Mouse (Mus musculus) limb, embryonic 14.5 days (tissue): ENCODE measurements around the gene Atg4a-ps. TPM values are rescaled to one million over a fixed set of nuclear protein-coding genes. Genes with fewer than 3 reads are reported as not detected.

Source experiments
- ATAC-seq: fragments of 200-750 bp; cut with Nextera tagmentation; 2 replicates; pipeline ENCODE4 v1.8.0; 2017; ENCODE audit warnings: low read depth, moderate number of reproducible peaks, moderate TSS enrichment; ENCODE audit not compliant: low FRiP score
- DNase-seq: peaks from one replicate; pipeline ENCODE4 v3.0.0-alpha.2; 2015; ENCODE audit warnings: low spot score
- H3K27ac ChIP-seq: fragments of 300-500 bp; sonication (generic); replicated peaks from 2 replicates; pipeline ENCODE4 v1.5.1; 2014; ENCODE audit warnings: low read depth, mild to moderate bottlenecking, low read length, moderate library complexity, mixed read lengths
- H3K27me3 ChIP-seq: fragments of 300-500 bp; sonication (generic); 2 replicates; pipeline ENCODE4 v1.6.1; 2014; ENCODE audit warnings: low read length, mixed read lengths; ENCODE audit not compliant: control insufficient read depth, insufficient read depth
- H3K36me3 ChIP-seq: fragments of 300-500 bp; sonication (generic); 2 replicates; pipeline ENCODE4 v1.6.1; 2014; ENCODE audit warnings: mild to moderate bottlenecking, low read length, moderate library complexity, mixed read lengths; ENCODE audit not compliant: control insufficient read depth, insufficient read depth
- H3K4me1 ChIP-seq: fragments of 300-500 bp; sonication (generic); 2 replicates; pipeline ENCODE4 v1.6.1; 2014; ENCODE audit warnings: antibody characterized with exemption, low read length, mixed read lengths; ENCODE audit not compliant: control insufficient read depth, insufficient read depth
- H3K4me2 ChIP-seq: fragments of 300-500 bp; sonication (generic); replicated peaks from 2 replicates; pipeline ENCODE4 v1.6.1; 2014; ENCODE audit warnings: low read depth, mild to moderate bottlenecking, low read length, moderate library complexity; ENCODE audit not compliant: severe bottlenecking
- H3K4me3 ChIP-seq: fragments of 300-500 bp; sonication (generic); replicated peaks from 2 replicates; pipeline ENCODE4 v1.5.1; 2014; ENCODE audit warnings: low read length
- H3K9ac ChIP-seq: fragments of 300-500 bp; sonication (generic); 2 replicates; pipeline ENCODE4 v1.6.1; 2014; ENCODE audit warnings: mild to moderate bottlenecking, low read depth, low read length, moderate library complexity; ENCODE audit not compliant: severe bottlenecking
- H3K9me3 ChIP-seq: fragments of 300-500 bp; sonication (generic); 2 replicates; pipeline ENCODE4 v1.6.1; 2016; ENCODE audit warnings: low read length; ENCODE audit not compliant: control insufficient read depth
- POLR2A ChIP-seq: fragments of 200-500 bp; IDR thresholded peaks from 2 replicates; pipeline ENCODE4 v1.8.0; 2012; ENCODE audit warnings: inconsistent platforms, mild to moderate bottlenecking, moderate library complexity, borderline replicate concordance; ENCODE audit not compliant: insufficient read depth, insufficient read length; ENCODE audit errors: extremely low read depth
- WGBS: fragments of 180-500 bp; shearing (Covaris S2); extraction: QIAGEN DNeasy Blood & Tissue Kit; methylation state at CpG from one replicate; pipeline ENCODE4 v1.1.7; 2014; 5-methylcytosine and 5-hydroxymethylcytosine counted together
- polyA plus RNA-seq, 2 experiments: library from polyadenylated mRNA; depleted of rRNA in 1 of 2; stranded (reverse) in 1 of 2; unstranded in 1 of 2; fragments of >200 nt; fragmentation: Nextera tagmentation in 1 of 2; extraction: Ambion mirVana in 1 of 2; gene quantifications; 2 replicates each; pipeline versions ENCODE4 v1.2.1 to v1.2.3; 2012 to 2014

Atg4a-ps gene
- polyA plus RNA-seq, 2 experiments = 0.11 to 0.36 TPM

GRCm38 (mm10) chr3:103663385-103663784, 17.5 kb upstream of the Atg4a-ps start:
- WGBS = 95% methylated on average over 3 of the region's 3 CpGs
- Histone ChIP-seq H3K36me3 (no peaks in the 10 kb centered on the region), H3K4me1 (peaks cover 6% of the 10 kb centered on the region), H3K9me3 (no peaks in the 10 kb centered on the region), H3K4me2 (no peak overlapping the region), H3K4me3 (no peak overlapping the region), H3K9ac (no peak overlapping the region), H3K27me3 (no peaks in the 10 kb centered on the region), H3K27ac (no peak overlapping the region)
- TF ChIP-seq POLR2A = no peak
- DNase-seq (no peak), ATAC-seq (no peak)

- no peak overlapping the region for H3K4me2 ChIP-seq
- H3K9me3 ChIP-seq = no peaks in the 10 kb centered on the region
- H3K9ac ChIP-seq = no peak overlapping the region
- TF ChIP-seq POLR2A = no peak
- H3K27me3 ChIP-seq = no peaks in the 10 kb centered on the region
- H3K4me1 ChIP-seq = peaks cover 8% of the 10 kb centered on the region
- DNase-seq = no peak
- no peak for ATAC-seq
- no peak overlapping the region for H3K27ac ChIP-seq
- 87% methylated on average over 8 of the region's 8 CpGs for WGBS
- no peaks in the 10 kb centered on the region for H3K36me3 ChIP-seq
- H3K4me3 ChIP-seq = no peak overlapping the region
Observed at GRCm38 (mm10) chr3:103661714-103662113, 15.8 kb upstream of the Atg4a-ps start.

- no peak overlapping the region for H3K9ac ChIP-seq
- H3K9me3 ChIP-seq = no peaks in the 10 kb centered on the region
- no peak overlapping the region for H3K27ac ChIP-seq
- TF ChIP-seq POLR2A = no peak
- DNase-seq = no peak
- ATAC-seq = no peak
- H3K4me1 ChIP-seq = peaks cover 8% of the 10 kb centered on the region
- 47% methylated on average over 2 of the region's 2 CpGs for WGBS
- H3K4me2 ChIP-seq = no peak overlapping the region
- H3K36me3 ChIP-seq = no peaks in the 10 kb centered on the region
- H3K4me3 ChIP-seq = no peak overlapping the region
- H3K27me3 ChIP-seq = no peaks in the 10 kb centered on the region
Observed at GRCm38 (mm10) chr3:103660012-103660411, 14.1 kb upstream of the Atg4a-ps start.

- Histone ChIP-seq H3K27ac (no peak overlapping the region), H3K9me3 (no peaks in the 10 kb centered on the region), H3K4me1 (no peaks in the 10 kb centered on the region), H3K4me3 (no peak overlapping the region), H3K9ac (no peak overlapping the region), H3K27me3 (no peaks in the 10 kb centered on the region), H3K4me2 (no peak overlapping the region), H3K36me3 (no peaks in the 10 kb centered on the region)
- DNase-seq (no peak), ATAC-seq (no peak)
- 41% methylated on average over 1 of the region's 1 CpGs for WGBS
- no peak for TF ChIP-seq POLR2A
Observed at GRCm38 (mm10) chr3:103650406-103650805, 4.5 kb upstream of the Atg4a-ps start.

- Histone ChIP-seq H3K4me2 (no peak overlapping the region), H3K9ac (no peak overlapping the region), H3K27me3 (no peaks in the 10 kb centered on the region), H3K9me3 (no peaks in the 10 kb centered on the region), H3K36me3 (no peaks in the 10 kb centered on the region), H3K4me1 (no peaks in the 10 kb centered on the region), H3K4me3 (no peak overlapping the region), H3K27ac (no peak overlapping the region)
- no peak for DNase-seq
- no peak for TF ChIP-seq POLR2A
- ATAC-seq = no peak
- 86% methylated on average over 6 of the region's 6 CpGs for WGBS
Observed at GRCm38 (mm10) chr3:103649716-103650115, 3.8 kb upstream of the Atg4a-ps start.

GRCm38 (mm10) chr3:103648486-103648885, 2.6 kb upstream of the Atg4a-ps start:
- 76% methylated on average over 4 of the region's 4 CpGs for WGBS
- Histone ChIP-seq H3K9ac (no peak overlapping the region), H3K4me2 (no peak overlapping the region), H3K9me3 (no peaks in the 10 kb centered on the region), H3K27me3 (no peaks in the 10 kb centered on the region), H3K4me1 (no peaks in the 10 kb centered on the region), H3K4me3 (no peak overlapping the region), H3K27ac (no peak overlapping the region), H3K36me3 (no peaks in the 10 kb centered on the region)
- DNase-seq = no peak
- ATAC-seq = no peak
- no peak for TF ChIP-seq POLR2A
